Mouse (Mus musculus) MEL (cell line): ENCODE data around the gene Cklf. TPM values are rescaled to one million over a fixed set of nuclear protein-coding genes. Genes with fewer than 3 reads are reported as not detected.
A peak's percentile ranks its signal among the peaks of the same experiment; 100 is the strongest.

Experiments
- DNase-seq: peaks from one replicate; pipeline ENCODE4 v3.0.0; 2011; ENCODE audit warnings: low read depth, low spot score
- H3K27ac ChIP-seq: 2 replicates; pipeline ENCODE4 v1.5.1; 2012; ENCODE audit warnings: low read depth, mild to moderate bottlenecking, control low read depth, low read length, moderate library complexity; ENCODE audit not compliant: control insufficient read depth
- H3K27me3 ChIP-seq, 2 experiments: fragments of 150-350 bp in 1 of 2; sonication (generic) in 1 of 2; 2 replicates each; pipeline ENCODE4 v1.6.1; 2012; ENCODE audit warnings: low read length in 2 of 2, mild to moderate bottlenecking in 2 of 2, improper control_type of control experiment in 1 of 2, moderate library complexity in 1 of 2; ENCODE audit not compliant: insufficient read depth in 2 of 2, control insufficient read depth in 1 of 2
- H3K36me3 ChIP-seq, 2 experiments: 2 replicates each; pipeline ENCODE4 v1.6.1; 2012 to 2014; ENCODE audit warnings: low read length in 2 of 2, improper control_type of control experiment in 1 of 2, inconsistent platforms in 1 of 2, mild to moderate bottlenecking in 1 of 2; ENCODE audit not compliant: insufficient read depth in 2 of 2, control insufficient read depth in 1 of 2
- H3K4me1 ChIP-seq, 2 experiments: fragments of 150-350 bp in 1 of 2; sonication (generic) in 1 of 2; 2 replicates each; pipeline ENCODE4 v1.6.1; 2012; ENCODE audit warnings: low read length in 2 of 2, improper control_type of control experiment in 1 of 2, mild to moderate bottlenecking in 1 of 2; ENCODE audit not compliant: insufficient read depth in 2 of 2, control insufficient read depth in 1 of 2
- H3K4me3 ChIP-seq, 2 experiments: fragments of 150-350 bp in 1 of 2; sonication (generic) in 1 of 2; 2 replicates each; pipeline ENCODE4 v1.5.1; 2012; ENCODE audit warnings: low read depth in 2 of 2, low read length in 2 of 2, mild to moderate bottlenecking in 2 of 2, moderate library complexity in 2 of 2, control low read depth in 1 of 2, improper control_type of control experiment in 1 of 2; ENCODE audit not compliant: control insufficient read depth in 1 of 2, insufficient read depth in 1 of 2
- H3K79me2 ChIP-seq: 2 replicates; pipeline ENCODE4 v1.6.1; 2012; ENCODE audit warnings: mild to moderate bottlenecking, low read length, moderate library complexity; ENCODE audit not compliant: control insufficient read depth, poor library complexity, insufficient read depth
- H3K9ac ChIP-seq: 2 replicates; pipeline ENCODE4 v1.6.1; 2012; ENCODE audit warnings: low read depth, mild to moderate bottlenecking, control low read depth, low read length, moderate library complexity; ENCODE audit not compliant: control insufficient read depth, poor library complexity, severe bottlenecking
- H3K9me3 ChIP-seq: fragments of 150-350 bp; sonication (generic); replicated peaks from 2 replicates; pipeline ENCODE4 v1.6.1; 2012; ENCODE audit warnings: mild to moderate bottlenecking, low read length, improper control_type of control experiment, moderate library complexity; ENCODE audit not compliant: insufficient read depth
- CHD1 ChIP-seq: IDR thresholded peaks from 2 replicates; pipeline ENCODE4 v1.6.1; 2012; ENCODE audit warnings: low read depth, mild to moderate bottlenecking, inconsistent platforms, low read length, improper control_type of control experiment
- CTCF ChIP-seq, 3 experiments: IDR thresholded peaks in 2 of 3; conservative IDR thresholded peaks in 1 of 3; 2 replicates each; pipeline ENCODE4 v1.5.1; 2011 to 2012; ENCODE audit warnings: low read length in 3 of 3, low read depth in 2 of 3, mild to moderate bottlenecking in 2 of 3, improper control_type of control experiment in 1 of 3, inconsistent platforms in 1 of 3, mixed read lengths in 1 of 3, moderate library complexity in 1 of 3; ENCODE audit not compliant: control insufficient read depth in 1 of 3, insufficient read depth in 1 of 3, poor library complexity in 1 of 3, severe bottlenecking in 1 of 3
- EP300 ChIP-seq, 2 experiments: IDR thresholded peaks; 2 replicates each; pipeline ENCODE4 v1.6.1; 2011; ENCODE audit warnings: improper control_type of control experiment in 2 of 2, low read length in 2 of 2, low read depth in 1 of 2, mild to moderate bottlenecking in 1 of 2
- GABPA ChIP-seq: IDR thresholded peaks from 2 replicates; pipeline ENCODE4 v1.6.1; 2012; ENCODE audit warnings: low read depth, mild to moderate bottlenecking, inconsistent platforms, low read length, improper control_type of control experiment, moderate library complexity
- GATA1 ChIP-seq: IDR thresholded peaks from 2 replicates; pipeline ENCODE4 v1.6.1; 2011; ENCODE audit warnings: low read depth, low read length, improper control_type of control experiment
- HCFC1 ChIP-seq: IDR thresholded peaks from 2 replicates; pipeline ENCODE4 v1.6.1; 2012; ENCODE audit warnings: low read depth, mild to moderate bottlenecking, inconsistent platforms, low read length, improper control_type of control experiment, moderate library complexity
- MAX ChIP-seq: IDR thresholded peaks from 2 replicates; pipeline ENCODE4 v1.6.1; 2011; ENCODE audit warnings: low read length, improper control_type of control experiment
- MXI1 ChIP-seq: IDR thresholded peaks from 2 replicates; pipeline ENCODE4 v1.6.1; 2011; ENCODE audit warnings: mild to moderate bottlenecking, low read depth, low read length, improper control_type of control experiment
- MYB ChIP-seq: IDR thresholded peaks from 2 replicates; pipeline ENCODE4 v1.6.1; 2011; ENCODE audit warnings: mild to moderate bottlenecking, low read depth, low read length, improper control_type of control experiment
- MYC ChIP-seq: IDR thresholded peaks from 2 replicates; pipeline ENCODE4 v1.6.1; 2011; ENCODE audit warnings: low read depth, mild to moderate bottlenecking, low read length, improper control_type of control experiment, moderate library complexity
- POLR2A ChIP-seq, 2 experiments: IDR thresholded peaks; 2 replicates each; pipeline ENCODE4 v1.6.1; 2011 to 2012; ENCODE audit warnings: low read length in 2 of 2, mild to moderate bottlenecking in 2 of 2, control low read depth in 1 of 2, improper control_type of control experiment in 1 of 2, low read depth in 1 of 2, moderate library complexity in 1 of 2; ENCODE audit not compliant: control insufficient read depth in 1 of 2, insufficient read depth in 1 of 2, poor library complexity in 1 of 2
- SIN3A ChIP-seq: IDR thresholded peaks from 2 replicates; pipeline ENCODE4 v1.6.1; 2012; ENCODE audit warnings: low read length, improper control_type of control experiment, inconsistent platforms
- TCF12 ChIP-seq: IDR thresholded peaks from 2 replicates; pipeline ENCODE4 v1.6.1; 2014; ENCODE audit warnings: low read depth, mild to moderate bottlenecking, inconsistent platforms, low read length, improper control_type of control experiment, moderate library complexity
- ZNF384 ChIP-seq: IDR thresholded peaks from 2 replicates; pipeline ENCODE4 v1.6.1; 2012; ENCODE audit warnings: low read depth, mild to moderate bottlenecking, inconsistent platforms, low read length, improper control_type of control experiment
- polyA plus RNA-seq, 2 experiments: library from polyadenylated mRNA; stranded (reverse) in 1 of 2; unstranded in 1 of 2; fragments of >175 nt in 1 of 2; fragments of >200 nt in 1 of 2; gene quantifications; 2 replicates each; pipeline versions ENCODE4 v1.2.1 to v1.2.4; 2012; ENCODE audit warnings: low replicate concordance in 2 of 2, low read depth in 1 of 2; ENCODE audit not compliant: insufficient read length in 2 of 2, insufficient read depth in 1 of 2, missing spikeins in 1 of 2
- total RNA-seq: library from RNA; depleted of rRNA; stranded (reverse); fragments of 300-350 nt; gene quantifications from 2 replicates; pipeline ENCODE4 v1.2.3, GENCODE M21; 2012

Cklf gene
- total and polyA plus RNA-seq, 3 experiments: 27.1 to 30.1 TPM; not detected in 1

GRCm38 (mm10) chr8:104247054-104247907 lies 3.4 kb upstream of the Cklf start:
- Histone ChIP-seq H3K27ac (peak overlapping the region; percentile 74), H3K9ac (peak overlapping the region; percentile 91)
- peak; percentile 78 for DNase-seq

GRCm38 (mm10) chr8:104247908-104248275 lies 2.8 kb upstream of the Cklf start:
- peak; percentile 61 for DNase-seq
- Histone ChIP-seq H3K36me3 (peaks cover 0 to 17% of the 10 kb centered on the region in 2 experiments; a peak in 2 of 4 replicates), H3K27ac (peak overlapping the region; percentile 74), H3K79me2 (peaks cover 7% of the 10 kb centered on the region), H3K27me3 (no peaks in the 10 kb centered on the region), H3K4me3 (peak overlapping the region; percentile 90 to 94), H3K9me3 (no peaks in the 10 kb centered on the region), H3K9ac (peak overlapping the region; percentile 91), H3K4me1 (peaks cover 8 to 31% of the 10 kb centered on the region in 2 experiments)
- TF ChIP-seq MXI1 (peak; percentile 51), TCF12 (0 out of 2 replicates have a peak, but pooled peaks have one; percentile 2), MYB (no peak)

More at GRCm38 (mm10) chr8:104247054-104247907, 3.4 kb upstream of the Cklf start:
- TF ChIP-seq TCF12 (peak; percentile 7; the same call in 1 of the 2 replicates), SIN3A (peak; percentile 13), MXI1 (peak; percentile 0; the same call in 1 of the 2 replicates), POLR2A (IDR thresholded peaks at IDR 0.05; ENCODE audit: control insufficient read depth in 1 of 2, insufficient read depth in 1 of 2, low read depth in 1 of 2, low read length in 2 of 2, poor library complexity in 1 of 2) (peak; percentile 40 to 41; a peak in 1 of 4 replicates), HCFC1 (no peak), MYC (0 out of 2 replicates have a peak, but pooled peaks have one; percentile 28), GABPA (no peak), ZNF384 (peak; percentile 87), CTCF (IDR thresholded peaks at IDR 0.05 in 2 of 3, conservative IDR thresholded peaks at IDR 0.05 in 1 of 3; ENCODE audit: control insufficient read depth in 1 of 3, insufficient read depth in 1 of 3, low read depth in 2 of 3, low read length in 3 of 3, poor library complexity in 1 of 3, severe bottlenecking in 1 of 3) (no peak), EP300 (IDR thresholded peaks at IDR 0.05; ENCODE audit: low read depth in 1 of 2, low read length in 2 of 2) (peak in 1 of 2 experiments; percentile 32; a peak in 1 of 4 replicates), MAX (peak; percentile 26; the same call in 1 of the 2 replicates), CHD1 (peak; percentile 92; the same call in 1 of the 2 replicates), GATA1 (peak; percentile 50; the same call in 1 of the 2 replicates)
- H3K36me3 ChIP-seq: peaks cover 0 to 18% of the 10 kb centered on the region in 2 experiments; a peak in 2 of 4 replicates
- H3K4me1 ChIP-seq: peaks cover 10 to 37% of the 10 kb centered on the region in 2 experiments
- no peaks in the 10 kb centered on the region for H3K9me3 ChIP-seq
- H3K4me3 ChIP-seq: peak overlapping the region; percentile 90 to 94
- H3K27me3 ChIP-seq: no peaks in the 10 kb centered on the region
- peaks cover 7% of the 10 kb centered on the region for H3K79me2 ChIP-seq
